In genomic region chr1:36489661-36490060, GRCm38 (mm10) we compare ENCODE assay signal across 27 mouse cellular contexts. TPM values are rescaled to one million over a fixed set of nuclear protein-coding genes. Genes with fewer than 3 reads are reported as not detected.
DNase-seq lines count a peak whose midpoint lies in the region; ATAC-seq lines count a peak whose summit lies in the region.
"Had no signal": no experiment of that assay in that cellular context is flagged by ENCODE, and none has a peak within 500 bp of the region (broad histone marks: within the 10 kb centered on the region; RNA-seq: fewer than 3 reads in every experiment).

No protein-coding gene starts in this region.

- H3K9me3 ChIP-seq in midbrain, embryonic 14.5 days (ENCODE audit: control insufficient read depth, low read length) = no peaks in the 10 kb centered on the region
- H3K9me3 ChIP-seq in midbrain, embryonic 16.5 days (replicated peaks; ENCODE audit: control insufficient read depth, low read length, poor library complexity, severe bottlenecking) = no peaks in the 10 kb centered on the region
- H3K9me3 ChIP-seq: embryonic facial prominence, embryonic 13.5 days; embryonic facial prominence, embryonic 15.5 days; forebrain, embryonic 10.5 days; forebrain, embryonic 12.5 days; G1E had no signal

- H3K36me3 ChIP-seq in midbrain, embryonic 14.5 days (ENCODE audit: control insufficient read depth, insufficient read depth, low read length) = no peaks in the 10 kb centered on the region
- no peaks in the 10 kb centered on the region for H3K36me3 ChIP-seq in midbrain, embryonic 16.5 days (ENCODE audit: control insufficient read depth, insufficient read depth, low read length)
- H3K36me3 ChIP-seq: embryonic facial prominence, embryonic 13.5 days; embryonic facial prominence, embryonic 15.5 days; forebrain, embryonic 12.5 days had no signal

- no peak for ATAC-seq in cerebellum, adult (ENCODE audit: insufficient number of reproducible peaks, low FRiP score, low TSS enrichment)
- ATAC-seq in midbrain, embryonic 14.5 days (ENCODE audit: low FRiP score, low TSS enrichment) = no peak
- ATAC-seq in midbrain, embryonic 16.5 days = no peak
- ATAC-seq: activated CD4-positive, CD25-positive, alpha-beta regulatory T cell, adult 4 months; CD4-positive, CD25-positive, alpha-beta regulatory T cell, adult 4 months; forebrain, embryonic 14.5 days; forebrain, embryonic 16.5 days; Patski had no signal

- no peaks in the 10 kb centered on the region for H3K27me3 ChIP-seq in midbrain, embryonic 14.5 days (ENCODE audit: control insufficient read depth, insufficient read depth, low read length)
- H3K27me3 ChIP-seq in midbrain, embryonic 16.5 days (ENCODE audit: control insufficient read depth, insufficient read depth, low read depth, low read length) = no peaks in the 10 kb centered on the region
- H3K27me3 ChIP-seq: CH12.LX; embryonic facial prominence, embryonic 13.5 days; embryonic facial prominence, embryonic 15.5 days; forebrain, embryonic 12.5 days; Patski had no signal

- H3K4me3 ChIP-seq in midbrain, embryonic 14.5 days (replicated peaks; ENCODE audit: low read depth, low read length) = no peak overlapping the region
- H3K4me3 ChIP-seq in midbrain, embryonic 16.5 days (ENCODE audit: low read depth, low read length) = no peak overlapping the region
- H3K4me3 ChIP-seq: embryonic facial prominence, embryonic 13.5 days; embryonic facial prominence, embryonic 15.5 days; erythroblast, embryonic 14.5 days; forebrain, embryonic 10.5 days; forebrain, embryonic 12.5 days had no signal

- H3K4me1 ChIP-seq in midbrain, embryonic 14.5 days (ENCODE audit: control insufficient read depth, insufficient read depth, low read length) = no peaks in the 10 kb centered on the region
- H3K4me1 ChIP-seq in midbrain, embryonic 16.5 days (ENCODE audit: control insufficient read depth, insufficient read depth, low read length) = no peaks in the 10 kb centered on the region

- 63% methylated on average over 6 of the region's 6 CpGs for whole genome bisulfite sequencing in midbrain, embryonic 14.5 days
- WGBS in midbrain, embryonic 16.5 days = 64% methylated on average over 6 of the region's 6 CpGs

- H3K9ac ChIP-seq in midbrain, embryonic 14.5 days (replicated peaks; ENCODE audit: low read length) = no peak overlapping the region
- no peak overlapping the region for H3K9ac ChIP-seq in midbrain, embryonic 16.5 days (ENCODE audit: low read depth, low read length)
- H3K9ac ChIP-seq: embryonic facial prominence, embryonic 13.5 days; embryonic facial prominence, embryonic 15.5 days; forebrain, embryonic 12.5 days had no signal

- peak; percentile 55 for DNase-seq in cerebellum, adult 11-12 months
- peak; percentile 46 to 56 for DNase-seq in cerebellum, postnatal 25 days
- DNase-seq in cerebellum, postnatal 4 days (ENCODE audit: low spot score in 2 of 2) = no peak
- peak; percentile 17 for DNase-seq in midbrain, embryonic 14.5 days
- DNase-seq: adrenal gland, adult 8-10 months; adrenal gland, postnatal 14 days; adrenal gland, postnatal 36 days; B cell, adult 2 months; cerebellum, adult 9-11 months; cerebellum, postnatal 14 days; embryo, embryonic 11 days had no signal

- no peak overlapping the region for H3K4me2 ChIP-seq in midbrain, embryonic 14.5 days (ENCODE audit: low read length)
- no peak overlapping the region for H3K4me2 ChIP-seq in midbrain, embryonic 16.5 days (ENCODE audit: low read length)
- H3K4me2 ChIP-seq: embryonic facial prominence, embryonic 13.5 days; embryonic facial prominence, embryonic 15.5 days; forebrain, embryonic 12.5 days had no signal

- no peak overlapping the region for H3K27ac ChIP-seq in midbrain, embryonic 14.5 days (replicated peaks; ENCODE audit: low read depth, low read length)
- H3K27ac ChIP-seq in midbrain, embryonic 16.5 days (ENCODE audit: low read length) = no peak overlapping the region
- H3K27ac ChIP-seq: embryonic facial prominence, embryonic 13.5 days; embryonic facial prominence, embryonic 15.5 days; forebrain, embryonic 10.5 days; forebrain, embryonic 12.5 days had no signal

RNA-seq across cellular contexts. Expression of gene Cnnm4, which starts 18.2 kb away (rescaled TPM):
- 9.5 and 11.9 TPM in 2 replicates for polyA plus RNA-seq in midbrain, embryonic 14.5 days (2014; fragmentation: Nextera tagmentation; extraction: Ambion mirVana)
- 9.8 and 11.5 TPM in 2 replicates for polyA plus RNA-seq in midbrain, embryonic 16.5 days (2015; fragmentation: Nextera tagmentation; extraction: Ambion mirVana)

RNA-seq across cellular contexts. Expression of gene Cnnm3, which starts 22.0 kb away (rescaled TPM):
- polyA plus RNA-seq in midbrain, embryonic 14.5 days (2014; fragmentation: Nextera tagmentation; extraction: Ambion mirVana) = 6.5 and 7.6 TPM in 2 replicates
- 4.2 and 4.5 TPM in 2 replicates for polyA plus RNA-seq in midbrain, embryonic 16.5 days (2015; fragmentation: Nextera tagmentation; extraction: Ambion mirVana)

RNA-seq across cellular contexts. Expression of gene Lman2l, which starts 44.6 kb away (rescaled TPM):
- polyA plus RNA-seq in midbrain, embryonic 14.5 days (2014; fragmentation: Nextera tagmentation; extraction: Ambion mirVana) = 41.2 and 42.7 TPM in 2 replicates
- polyA plus RNA-seq in midbrain, embryonic 16.5 days (2015; fragmentation: Nextera tagmentation; extraction: Ambion mirVana) = 65.7 and 73.0 TPM in 2 replicates

RNA-seq across cellular contexts. Expression of gene Ankrd23, which starts 47.0 kb away (rescaled TPM):
- 10.4 and 10.5 TPM in 2 replicates for polyA plus RNA-seq in midbrain, embryonic 14.5 days (2014; fragmentation: Nextera tagmentation; extraction: Ambion mirVana)
- polyA plus RNA-seq in midbrain, embryonic 16.5 days (2015; fragmentation: Nextera tagmentation; extraction: Ambion mirVana) = 16.1 and 17.0 TPM in 2 replicates

RNA-seq across cellular contexts. Expression of gene Gm42417, which starts 49.6 kb away (rescaled TPM):
- polyA plus RNA-seq in midbrain, embryonic 14.5 days (2014; fragmentation: Nextera tagmentation; extraction: Ambion mirVana) = not detected in 2 replicates
- 0.20 and 0.75 TPM in 2 replicates for polyA plus RNA-seq in midbrain, embryonic 16.5 days (2015; fragmentation: Nextera tagmentation; extraction: Ambion mirVana)
- polyA plus RNA-seq: embryonic facial prominence, embryonic 11.5 days; embryonic facial prominence, embryonic 13.5 days; erythroblast, embryonic 14.5 days; forebrain, embryonic 10.5 days; forebrain, embryonic 14.5 days; frontal cortex, adult 2 months had no signal

Comparison
In these comparisons a context has a peak if more than half of its experiments do, and no peak if none do; other contexts are left out.
1. DNase-seq: peak in cerebellum, adult 11-12 months (single experiment), cerebellum, postnatal 25 days (2 of 2) and midbrain, embryonic 14.5 days (single experiment); none in cerebellum, postnatal 4 days (0 of 2).